Mouse (Mus musculus): ENCODE measurements around the gene Actr2. TPM values are rescaled to one million over a fixed set of nuclear protein-coding genes. Genes with fewer than 3 reads are reported as not detected.
"Not testable (repeated sequence)": the region's sequence is repeated elsewhere in the genome, so short reads cannot be mapped to it uniquely, and the experiment has no call there.

The Actr2 gene
- polyA plus RNA-seq, 1 experiment from 2014 or later, result 94.7 TPM

GRCm38 (mm10) chr11:20138498-20139208 is 25.9 kb upstream of the Actr2 start:
- no peaks in the 10 kb centered on the region for H3K9me3 ChIP-seq (ENCODE audit: control insufficient read depth, low read length)
- no peak for ATAC-seq (ENCODE audit: low FRiP score, low TSS enrichment)
- H3K27ac ChIP-seq (replicated peaks), result no peak overlapping the region
- TF ChIP-seq CTCF (IDR thresholded peaks at IDR 0.05; ENCODE audit: low read depth) (no peak), EP300 (optimal IDR thresholded peaks at IDR 0.05) (no peak)
- no peak overlapping the region for H3K4me2 ChIP-seq (replicated peaks; ENCODE audit: low read depth)
- no peak overlapping the region for H3K4me3 ChIP-seq (ENCODE audit: low read depth, low read length)
- no peak overlapping the region for H3K9ac ChIP-seq (ENCODE audit: low read length)
- H3K36me3 ChIP-seq (ENCODE audit: control insufficient read depth, insufficient read depth, low read length), result no peaks in the 10 kb centered on the region
- no peak for DNase-seq (ENCODE audit: low spot score)
- WGBS, result 88% methylated on average over 6 of the region's 6 CpGs
- H3K27me3 ChIP-seq (ENCODE audit: control insufficient read depth, insufficient read depth, low read length), result no peaks in the 10 kb centered on the region
- H3K4me1 ChIP-seq (replicated peaks; ENCODE audit: control insufficient read depth, insufficient read depth), result no peaks in the 10 kb centered on the region

DNA sequence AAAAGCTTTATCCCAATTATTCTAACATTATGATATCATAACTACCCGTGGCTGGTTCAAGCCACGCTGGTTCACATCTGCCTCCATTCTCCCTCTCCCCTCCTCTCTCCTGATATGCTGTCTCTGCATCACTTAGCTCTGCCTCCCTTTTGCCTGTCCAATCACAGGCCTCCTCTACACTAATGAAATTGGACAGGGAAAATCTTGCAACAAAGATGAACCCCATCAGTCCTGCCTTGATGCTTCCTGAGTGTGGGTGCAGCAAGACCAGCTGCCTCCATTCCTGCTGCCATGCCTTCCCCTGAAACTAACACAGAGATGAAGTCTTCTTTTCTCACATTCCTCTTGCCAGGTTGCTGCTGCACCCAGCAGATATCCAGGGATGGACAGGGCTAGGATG is 25.2 kb upstream of the Actr2 start:
- TF ChIP-seq CTCF (IDR thresholded peaks at IDR 0.05; ENCODE audit: low read depth) (no peak), EP300 (optimal IDR thresholded peaks at IDR 0.05) (no peak)
- Histone ChIP-seq H3K27me3 (ENCODE audit: control insufficient read depth, insufficient read depth, low read length) (no peaks in the 10 kb centered on the region), H3K27ac (replicated peaks) (no peak overlapping the region), H3K36me3 (ENCODE audit: control insufficient read depth, insufficient read depth, low read length) (no peaks in the 10 kb centered on the region), H3K9ac (ENCODE audit: low read length) (no peak overlapping the region), H3K9me3 (ENCODE audit: control insufficient read depth, low read length) (no peaks in the 10 kb centered on the region), H3K4me3 (ENCODE audit: low read depth, low read length) (no peak overlapping the region), H3K4me2 (replicated peaks; ENCODE audit: low read depth) (no peak overlapping the region), H3K4me1 (replicated peaks; ENCODE audit: control insufficient read depth, insufficient read depth) (no peaks in the 10 kb centered on the region)
- DNase-seq (ENCODE audit: low spot score) (no peak), ATAC-seq (ENCODE audit: low FRiP score, low TSS enrichment) (no peak)
- 67% methylated on average over 2 of the region's 2 CpGs for WGBS

- ATAC-seq (ENCODE audit: low FRiP score, low TSS enrichment), result no peak
- Histone ChIP-seq H3K4me2 (replicated peaks; ENCODE audit: low read depth) (no peak overlapping the region), H3K4me1 (replicated peaks; ENCODE audit: control insufficient read depth, insufficient read depth) (no peaks in the 10 kb centered on the region), H3K27ac (replicated peaks) (no peak overlapping the region), H3K9me3 (ENCODE audit: control insufficient read depth, low read length) (no peaks in the 10 kb centered on the region), H3K9ac (ENCODE audit: low read length) (no peak overlapping the region), H3K4me3 (ENCODE audit: low read depth, low read length) (no peak overlapping the region), H3K27me3 (ENCODE audit: control insufficient read depth, insufficient read depth, low read length) (no peaks in the 10 kb centered on the region), H3K36me3 (ENCODE audit: control insufficient read depth, insufficient read depth, low read length) (no peaks in the 10 kb centered on the region)
- no peak for DNase-seq (ENCODE audit: low spot score)
- 53% methylated on average over 6 of the region's 6 CpGs for WGBS
- no peak for TF ChIP-seq CTCF (IDR thresholded peaks at IDR 0.05; ENCODE audit: low read depth)
- no peak for TF ChIP-seq EP300 (optimal IDR thresholded peaks at IDR 0.05)
Measured at GRCm38 (mm10) chr11:20136314-20136713, 23.6 kb upstream of the Actr2 start.

- H3K27me3 ChIP-seq (ENCODE audit: control insufficient read depth, insufficient read depth, low read length); DNase-seq (ENCODE audit: low spot score); H3K4me3 ChIP-seq (ENCODE audit: low read depth, low read length); H3K27ac ChIP-seq (replicated peaks); H3K36me3 ChIP-seq (ENCODE audit: control insufficient read depth, insufficient read depth, low read length); H3K4me2 ChIP-seq (replicated peaks; ENCODE audit: low read depth); H3K9me3 ChIP-seq (ENCODE audit: control insufficient read depth, low read length); ATAC-seq (ENCODE audit: low FRiP score, low TSS enrichment); H3K9ac ChIP-seq (ENCODE audit: low read length); H3K4me1 ChIP-seq (replicated peaks; ENCODE audit: control insufficient read depth, insufficient read depth): not testable (repeated sequence)
- WGBS, result 76% methylated on average over 3 of the region's 3 CpGs
Measured at GRCm38 (mm10) chr11:20134869-20135268, 22.2 kb upstream of the Actr2 start.

DNA sequence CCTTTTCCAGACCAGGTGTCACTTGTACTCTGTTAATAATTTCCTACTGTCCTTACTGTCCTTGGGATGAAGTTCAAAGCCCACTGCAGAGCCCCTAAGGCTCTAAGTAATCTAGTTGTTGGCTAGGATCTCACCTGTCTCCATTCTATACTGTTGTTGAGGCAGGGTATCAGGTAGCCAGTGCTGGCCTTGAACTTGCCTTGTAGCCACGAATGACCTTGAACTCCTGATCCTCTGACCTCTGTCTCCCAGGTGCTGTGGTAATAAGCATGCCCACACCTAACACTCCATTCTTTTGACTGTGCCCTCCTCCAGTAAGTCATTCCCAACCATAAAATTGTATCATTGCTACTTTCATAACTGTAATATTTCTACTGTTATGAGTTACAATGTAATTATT is 21.0 kb upstream of the Actr2 start:
- WGBS, result 76% methylated on average over 1 of the region's 1 CpGs
- DNase-seq (ENCODE audit: low spot score) (no peak), ATAC-seq (ENCODE audit: low FRiP score, low TSS enrichment) (no peak)

DNA sequence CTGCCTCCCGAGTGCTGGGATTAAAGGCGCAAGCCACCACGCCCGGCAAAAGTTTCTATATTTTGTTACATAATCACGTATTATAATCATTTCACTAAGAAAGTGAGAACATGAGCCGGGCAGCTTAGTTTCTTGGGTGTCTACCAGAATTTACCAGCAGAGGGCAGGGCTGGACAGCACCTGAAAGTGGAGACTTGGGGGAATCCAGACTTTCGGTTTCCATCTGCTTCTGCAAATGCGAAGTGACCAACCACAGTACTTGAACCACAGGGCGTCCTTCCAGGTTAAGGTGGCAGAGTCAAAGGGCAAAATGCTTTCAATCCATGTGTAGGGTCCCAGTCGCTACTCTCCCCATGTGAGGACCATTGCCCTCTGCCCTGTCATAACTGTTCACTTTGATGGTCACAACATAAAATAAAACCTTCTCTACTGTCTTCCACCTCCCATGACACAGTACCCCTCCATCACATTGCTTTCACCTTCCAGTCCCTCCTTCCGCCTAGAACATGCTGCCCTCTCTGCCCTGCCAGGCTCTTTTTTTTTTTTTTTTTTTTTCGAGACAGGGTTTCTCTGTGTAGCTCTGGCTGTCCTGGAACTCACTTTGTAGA is 20.3 kb upstream of the Actr2 start:
- H3K4me1 ChIP-seq (replicated peaks; ENCODE audit: control insufficient read depth, insufficient read depth), result no peaks in the 10 kb centered on the region
- H3K27ac ChIP-seq (replicated peaks), result no peak overlapping the region
- TF ChIP-seq EP300 (optimal IDR thresholded peaks at IDR 0.05) (no peak), CTCF (IDR thresholded peaks at IDR 0.05; ENCODE audit: low read depth) (peak; percentile 91)
- DNase-seq (ENCODE audit: low spot score), result peak; percentile 85
- peak; percentile 77 for ATAC-seq (ENCODE audit: low FRiP score, low TSS enrichment)
- H3K4me2 ChIP-seq (replicated peaks; ENCODE audit: low read depth), result peak overlapping the region; percentile 44
- H3K9me3 ChIP-seq (ENCODE audit: control insufficient read depth, low read length), result no peaks in the 10 kb centered on the region
- no peaks in the 10 kb centered on the region for H3K27me3 ChIP-seq (ENCODE audit: control insufficient read depth, insufficient read depth, low read length)
- WGBS, result 33% methylated on average over 12 of the region's 12 CpGs
- H3K36me3 ChIP-seq (ENCODE audit: control insufficient read depth, insufficient read depth, low read length), result no peaks in the 10 kb centered on the region
- H3K9ac ChIP-seq (ENCODE audit: low read length), result no peak overlapping the region
- peak overlapping the region; percentile 27 for H3K4me3 ChIP-seq (ENCODE audit: low read depth, low read length)

More for the DNA sequence above, 21.0 kb upstream of the Actr2 start:
- no peak overlapping the region for H3K4me2 ChIP-seq (replicated peaks; ENCODE audit: low read depth)
- no peak overlapping the region for H3K9ac ChIP-seq (ENCODE audit: low read length)
- H3K36me3 ChIP-seq (ENCODE audit: control insufficient read depth, insufficient read depth, low read length), result no peaks in the 10 kb centered on the region
- H3K4me1 ChIP-seq (replicated peaks; ENCODE audit: control insufficient read depth, insufficient read depth), result no peaks in the 10 kb centered on the region
- no peak overlapping the region for H3K4me3 ChIP-seq (ENCODE audit: low read depth, low read length)
- no peak for TF ChIP-seq EP300 (optimal IDR thresholded peaks at IDR 0.05)
- no peak overlapping the region for H3K27ac ChIP-seq (replicated peaks)
- H3K27me3 ChIP-seq (ENCODE audit: control insufficient read depth, insufficient read depth, low read length), result no peaks in the 10 kb centered on the region
- H3K9me3 ChIP-seq (ENCODE audit: control insufficient read depth, low read length), result no peaks in the 10 kb centered on the region
